Mouse (Mus musculus): Measurements from ENCODE around the gene Cdc5l. TPM values are rescaled to one million over a fixed set of nuclear protein-coding genes. Genes with fewer than 3 reads are reported as not detected.

Cdc5l gene
- polyA plus RNA-seq (2015; fragmentation: Nextera tagmentation; extraction: Ambion mirVana) = 24.4 and 27.8 TPM in 2 replicates

- Histone ChIP-seq H3K36me3 (replicated peaks) (no peaks in the 10 kb centered on the region), H3K9me3 (replicated peaks) (no peaks in the 10 kb centered on the region), H3K9ac (peak within 1 kb of the TSS; percentile 93), H3K4me3 (replicated peaks) (peak within 1 kb of the TSS; percentile 99), H3K27ac (replicated peaks) (peak within 1 kb of the TSS; percentile 98), H3K27me3 (no peaks in the 10 kb centered on the region), H3K4me1 (replicated peaks) (peaks cover 28% of the 10 kb centered on the region), H3K4me2 (peak within 1 kb of the TSS; percentile 73)
- ATAC-seq (ENCODE audit: insufficient read depth) = peak; percentile 94
- under 1% methylated on average over 73 of the region's 73 CpGs for WGBS (ENCODE audit: insufficient replicate concordance)
These were observed at the start of gene Cdc5l for GRCm38 (mm10) chr17:45433419-45434261. Cdc5l (minus strand) TSS chr17:45433737.

DNA sequence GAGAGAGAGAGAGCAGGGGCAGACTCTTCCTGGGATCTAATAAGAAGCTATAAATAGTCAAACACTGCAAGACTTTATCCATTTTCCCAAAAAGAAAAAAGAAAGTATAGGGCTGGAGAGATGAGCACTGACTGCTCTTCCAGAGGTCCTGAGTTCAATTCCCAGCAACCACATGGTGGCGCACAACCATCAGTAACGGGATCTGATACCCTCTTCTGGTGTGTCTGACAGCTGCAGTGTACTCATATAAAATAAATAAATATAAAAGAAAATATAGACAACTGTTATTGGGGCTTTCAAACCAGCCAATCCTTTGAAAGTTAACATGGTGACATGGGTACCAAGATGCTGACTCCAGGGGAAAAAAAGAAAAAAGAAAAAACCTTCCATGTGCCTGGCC is 46.9 kb upstream of the Cdc5l start:
- 24% methylated on average over 2 of the region's 2 CpGs for WGBS (ENCODE audit: insufficient replicate concordance)
- H3K27me3 ChIP-seq = peaks cover 34% of the 10 kb centered on the region

GRCm38 (mm10) chr17:45478234-45478825 is 44.8 kb upstream of the Cdc5l start:
- no peak overlapping the region for H3K9ac ChIP-seq
- no peak overlapping the region for H3K4me3 ChIP-seq (replicated peaks)
- ATAC-seq (ENCODE audit: insufficient read depth) = no peak
- H3K27me3 ChIP-seq = peaks cover 55% of the 10 kb centered on the region
- no peaks in the 10 kb centered on the region for H3K9me3 ChIP-seq (replicated peaks)
- H3K4me2 ChIP-seq = peak overlapping the region; percentile 41
- 2% methylated on average over 12 of the region's 12 CpGs for WGBS (ENCODE audit: insufficient replicate concordance)
- H3K4me1 ChIP-seq (replicated peaks) = peaks cover 14% of the 10 kb centered on the region
- no peak overlapping the region for H3K27ac ChIP-seq (replicated peaks)
- no peaks in the 10 kb centered on the region for H3K36me3 ChIP-seq (replicated peaks)

More for the DNA sequence above, 46.9 kb upstream of the Cdc5l start:
- H3K36me3 ChIP-seq (replicated peaks) = no peaks in the 10 kb centered on the region
- H3K27ac ChIP-seq (replicated peaks) = no peak overlapping the region
- no peaks in the 10 kb centered on the region for H3K9me3 ChIP-seq (replicated peaks)
- no peak overlapping the region for H3K4me2 ChIP-seq
- no peak for ATAC-seq (ENCODE audit: insufficient read depth)
- H3K4me3 ChIP-seq (replicated peaks) = no peak overlapping the region
- H3K9ac ChIP-seq = no peak overlapping the region
- peaks cover 5% of the 10 kb centered on the region; the same call in 1 of the 2 replicates for H3K4me1 ChIP-seq (replicated peaks)

DNA sequence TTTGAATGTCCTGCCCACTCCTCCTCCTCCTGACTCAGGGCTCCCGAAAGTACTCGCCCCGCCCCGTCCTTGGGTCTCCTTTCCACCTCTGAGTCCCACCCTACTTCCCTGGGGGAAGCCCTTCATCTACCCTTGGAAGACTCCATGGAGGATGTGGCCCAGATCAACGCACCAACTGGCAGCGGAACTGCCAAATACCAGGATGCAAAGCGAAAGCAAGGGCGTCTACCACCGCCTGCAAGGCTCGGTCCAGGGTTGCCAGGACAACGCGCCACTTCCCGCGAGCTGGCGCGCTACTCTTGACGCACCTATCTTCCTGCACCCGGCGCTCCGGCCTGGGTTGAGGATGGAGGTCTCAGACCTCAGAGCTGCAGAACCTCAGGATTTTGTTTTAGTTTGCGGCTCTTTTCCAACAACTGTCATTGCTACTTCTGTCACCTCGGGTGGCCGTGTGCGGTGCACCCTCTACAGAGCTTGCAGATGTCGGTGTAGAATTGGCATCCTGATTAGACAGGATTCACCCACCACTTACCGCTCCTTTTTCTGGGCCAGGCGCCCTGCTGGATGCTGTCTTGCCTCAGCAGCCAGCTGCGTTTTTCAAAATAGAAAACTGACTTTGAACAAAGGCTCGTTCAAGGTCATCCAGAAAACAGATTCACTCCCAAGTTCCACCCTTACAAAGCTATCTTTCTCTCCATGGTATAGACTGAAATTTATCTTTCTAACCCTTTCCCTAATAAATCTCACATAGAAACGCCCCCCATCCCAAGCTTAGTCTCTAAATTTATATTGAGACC is 41.3 kb upstream of the Cdc5l start, which contains the start of gene Spats1:
Gene Spats1 (minus strand): TSS at position 747 of the 797 bp plus-strand sequence.
- H3K4me1 ChIP-seq (replicated peaks) = peaks cover 14% of the 10 kb centered on the region
- H3K9me3 ChIP-seq (replicated peaks) = no peaks in the 10 kb centered on the region
- peaks cover 59% of the 10 kb centered on the region for H3K27me3 ChIP-seq
- ATAC-seq (ENCODE audit: insufficient read depth) = no peak
- no peak within 1 kb of the TSS for H3K27ac ChIP-seq (replicated peaks)
- peak within 1 kb of the TSS; percentile 35 for H3K4me3 ChIP-seq (replicated peaks)
- 5% methylated on average over 30 of the region's 30 CpGs for WGBS (ENCODE audit: insufficient replicate concordance)
- no peak within 1 kb of the TSS for H3K9ac ChIP-seq
- no peaks in the 10 kb centered on the region for H3K36me3 ChIP-seq (replicated peaks)
- peak within 1 kb of the TSS; percentile 53 for H3K4me2 ChIP-seq

- H3K27ac ChIP-seq (replicated peaks) = no peak overlapping the region
- H3K36me3 ChIP-seq (replicated peaks) = no peaks in the 10 kb centered on the region
- H3K4me1 ChIP-seq (replicated peaks) = peaks cover 14% of the 10 kb centered on the region
- 56% methylated on average over 8 of the region's 8 CpGs for WGBS (ENCODE audit: insufficient replicate concordance)
- no peak overlapping the region for H3K4me3 ChIP-seq (replicated peaks)
- peaks cover 56% of the 10 kb centered on the region for H3K27me3 ChIP-seq
- H3K9me3 ChIP-seq (replicated peaks) = no peaks in the 10 kb centered on the region
- no peak overlapping the region for H3K9ac ChIP-seq
- no peak for ATAC-seq (ENCODE audit: insufficient read depth)
- peak overlapping the region; percentile 53; the same call in 1 of the 2 replicates for H3K4me2 ChIP-seq
These were observed 40.6 kb upstream of the Cdc5l start for GRCm38 (mm10) chr17:45474146-45474545.

DNA sequence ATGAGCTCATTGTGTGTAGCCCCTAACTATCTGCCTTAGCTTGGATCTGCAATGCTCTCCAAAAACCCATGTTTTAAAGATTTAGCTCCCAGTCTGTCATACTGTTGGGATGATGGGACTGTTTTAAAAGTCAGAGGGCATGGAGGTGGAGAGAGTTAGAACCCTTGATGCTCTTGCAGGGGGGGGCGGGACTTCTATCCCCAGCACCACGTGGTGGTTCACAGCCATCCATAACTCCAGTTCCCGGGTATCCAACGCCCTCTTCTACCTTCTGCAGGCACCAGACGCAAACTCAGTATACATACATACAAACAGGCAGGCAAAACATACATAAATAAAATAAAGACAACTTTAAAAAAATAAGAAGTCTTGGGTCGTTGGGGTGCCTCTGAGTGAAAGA is 40.1 kb upstream of the Cdc5l start:
- 58% methylated on average over 6 of the region's 6 CpGs for WGBS (ENCODE audit: insufficient replicate concordance)
- Histone ChIP-seq H3K27me3 (peaks cover 52% of the 10 kb centered on the region), H3K4me2 (no peak overlapping the region), H3K9me3 (replicated peaks) (no peaks in the 10 kb centered on the region), H3K4me1 (replicated peaks) (peaks cover 14% of the 10 kb centered on the region), H3K36me3 (replicated peaks) (no peaks in the 10 kb centered on the region), H3K9ac (no peak overlapping the region), H3K4me3 (replicated peaks) (no peak overlapping the region), H3K27ac (replicated peaks) (no peak overlapping the region)
- ATAC-seq (ENCODE audit: insufficient read depth) = no peak

GRCm38 (mm10) chr17:45470726-45471125 is 37.2 kb upstream of the Cdc5l start:
- H3K4me3 ChIP-seq (replicated peaks) = no peak overlapping the region
- H3K27ac ChIP-seq (replicated peaks) = no peak overlapping the region
- no peak for ATAC-seq (ENCODE audit: insufficient read depth)
- H3K4me2 ChIP-seq = no peak overlapping the region
- no peaks in the 10 kb centered on the region for H3K9me3 ChIP-seq (replicated peaks)
- WGBS (ENCODE audit: insufficient replicate concordance) = 49% methylated on average over 7 of the region's 7 CpGs
- peaks cover 9% of the 10 kb centered on the region for H3K4me1 ChIP-seq (replicated peaks)
- H3K9ac ChIP-seq = no peak overlapping the region
- H3K27me3 ChIP-seq = peaks cover 28% of the 10 kb centered on the region
- no peaks in the 10 kb centered on the region for H3K36me3 ChIP-seq (replicated peaks)

- no peak for ATAC-seq (ENCODE audit: insufficient read depth)
- Histone ChIP-seq H3K4me1 (replicated peaks) (no peaks in the 10 kb centered on the region), H3K36me3 (replicated peaks) (no peaks in the 10 kb centered on the region), H3K9me3 (replicated peaks) (no peaks in the 10 kb centered on the region), H3K27ac (replicated peaks) (no peak overlapping the region), H3K4me3 (replicated peaks) (no peak overlapping the region), H3K4me2 (no peak overlapping the region), H3K9ac (no peak overlapping the region), H3K27me3 (peaks cover 4% of the 10 kb centered on the region)
- WGBS (ENCODE audit: insufficient replicate concordance) = 61% methylated on average over 5 of the region's 5 CpGs
These were observed 34.8 kb upstream of the Cdc5l start for GRCm38 (mm10) chr17:45468302-45468701.

- H3K9ac ChIP-seq = no peak overlapping the region
- no peaks in the 10 kb centered on the region for H3K9me3 ChIP-seq (replicated peaks)
- ATAC-seq (ENCODE audit: insufficient read depth) = no peak
- H3K27me3 ChIP-seq = no peaks in the 10 kb centered on the region
- no peaks in the 10 kb centered on the region for H3K36me3 ChIP-seq (replicated peaks)
- H3K4me3 ChIP-seq (replicated peaks) = no peak overlapping the region
- no peak overlapping the region for H3K4me2 ChIP-seq
- 57% methylated on average over 2 of the region's 2 CpGs for WGBS (ENCODE audit: insufficient replicate concordance)
- H3K4me1 ChIP-seq (replicated peaks) = no peaks in the 10 kb centered on the region
- no peak overlapping the region for H3K27ac ChIP-seq (replicated peaks)
These were observed 33.2 kb upstream of the Cdc5l start for GRCm38 (mm10) chr17:45466701-45467100.

GRCm38 (mm10) chr17:45464255-45464654 is 30.7 kb upstream of the Cdc5l start:
- 72% methylated on average over 9 of the region's 9 CpGs for WGBS (ENCODE audit: insufficient replicate concordance)
- Histone ChIP-seq H3K4me3 (replicated peaks) (no peak overlapping the region), H3K27ac (replicated peaks) (no peak overlapping the region), H3K27me3 (no peaks in the 10 kb centered on the region), H3K4me2 (no peak overlapping the region), H3K4me1 (replicated peaks) (no peaks in the 10 kb centered on the region), H3K36me3 (replicated peaks) (no peaks in the 10 kb centered on the region), H3K9ac (no peak overlapping the region), H3K9me3 (replicated peaks) (no peaks in the 10 kb centered on the region)
- ATAC-seq (ENCODE audit: insufficient read depth) = no peak

- H3K4me3 ChIP-seq (replicated peaks) = no peak overlapping the region
- no peak overlapping the region for H3K9ac ChIP-seq
- no peak for ATAC-seq (ENCODE audit: insufficient read depth)
- no peaks in the 10 kb centered on the region for H3K9me3 ChIP-seq (replicated peaks)
- 73% methylated on average over 4 of the region's 4 CpGs for WGBS (ENCODE audit: insufficient replicate concordance)
- no peak overlapping the region for H3K27ac ChIP-seq (replicated peaks)
- H3K36me3 ChIP-seq (replicated peaks) = no peaks in the 10 kb centered on the region
- H3K4me2 ChIP-seq = no peak overlapping the region
- H3K4me1 ChIP-seq (replicated peaks) = no peaks in the 10 kb centered on the region
- H3K27me3 ChIP-seq = no peaks in the 10 kb centered on the region
These were observed 29.0 kb upstream of the Cdc5l start for GRCm38 (mm10) chr17:45462506-45462905.
